Mouse (Mus musculus) lung, embryonic 15.5 days (tissue): ENCODE measurements at regions not wholly inside any gene's neighbourhood (a gene's known extent, or its start where the extent isn't known, plus 50 kb on each side); places are given as distances from the start of the nearest gene placed in this dataset.

Experiments
- ATAC-seq: fragments of 200-750 bp; cut with Nextera tagmentation; 2 replicates; pipeline ENCODE4 v1.8.0; 2017; ENCODE audit warnings: moderate number of reproducible peaks, borderline replicate concordance; ENCODE audit not compliant: low FRiP score, low TSS enrichment; ENCODE audit errors: extremely low read depth
- H3K27ac ChIP-seq: fragments of 300-500 bp; sonication (generic); 2 replicates; pipeline ENCODE4 v1.5.1; 2015; ENCODE audit warnings: moderate library complexity, mild to moderate bottlenecking, inconsistent platforms
- H3K27me3 ChIP-seq: fragments of 300-500 bp; sonication (generic); 2 replicates; pipeline ENCODE4 v1.6.1; 2015; ENCODE audit warnings: inconsistent platforms
- H3K36me3 ChIP-seq: fragments of 300-500 bp; sonication (generic); 2 replicates; pipeline ENCODE4 v1.6.1; 2015; ENCODE audit warnings: inconsistent platforms
- H3K4me1 ChIP-seq: fragments of 300-500 bp; sonication (generic); 2 replicates; pipeline ENCODE4 v1.6.1; 2015; ENCODE audit warnings: inconsistent platforms
- H3K4me2 ChIP-seq: fragments of 300-500 bp; sonication (generic); 2 replicates; pipeline ENCODE4 v1.6.1; 2015; ENCODE audit warnings: inconsistent platforms, mild to moderate bottlenecking, moderate library complexity
- H3K4me3 ChIP-seq: fragments of 300-500 bp; sonication (generic); 2 replicates; pipeline ENCODE4 v1.5.1; 2015; ENCODE audit warnings: mild to moderate bottlenecking, inconsistent platforms
- H3K9ac ChIP-seq: fragments of 300-500 bp; sonication (generic); 2 replicates; pipeline ENCODE4 v1.6.1; 2015; ENCODE audit warnings: inconsistent platforms
- H3K9me3 ChIP-seq: fragments of 300-500 bp; sonication (generic); 2 replicates; pipeline ENCODE4 v1.6.1; 2016; ENCODE audit warnings: inconsistent platforms
- WGBS: fragments of 180-500 bp; shearing (Covaris S2); methylation state at CpG from one replicate; pipeline ENCODE4 v1.1.7; 2015; 5-methylcytosine and 5-hydroxymethylcytosine counted together

GRCm38 (mm10) chr6:84268111-84268510 lies 259.7 kb downstream of the Dysf start:
- no peak for ATAC-seq
- Histone ChIP-seq H3K4me3 (no peak overlapping the region), H3K4me2 (no peak overlapping the region), H3K27me3 (no peaks in the 10 kb centered on the region), H3K27ac (no peak overlapping the region), H3K4me1 (peaks cover 5% of the 10 kb centered on the region), H3K9me3 (no peaks in the 10 kb centered on the region), H3K9ac (no peak overlapping the region), H3K36me3 (no peaks in the 10 kb centered on the region)
- WGBS, result 91% methylated on average over 4 of the region's 4 CpGs

GRCm38 (mm10) chr6:84267526-84267925 lies 259.1 kb downstream of the Dysf start:
- 69% methylated on average over 6 of the region's 6 CpGs for WGBS
- Histone ChIP-seq H3K4me3 (no peak overlapping the region), H3K9ac (no peak overlapping the region), H3K27ac (no peak overlapping the region), H3K9me3 (no peaks in the 10 kb centered on the region), H3K4me2 (no peak overlapping the region), H3K27me3 (no peaks in the 10 kb centered on the region), H3K36me3 (no peaks in the 10 kb centered on the region), H3K4me1 (peaks cover 5% of the 10 kb centered on the region)
- no peak for ATAC-seq

- Histone ChIP-seq H3K9me3 (no peaks in the 10 kb centered on the region), H3K9ac (no peak overlapping the region), H3K27me3 (no peaks in the 10 kb centered on the region), H3K36me3 (no peaks in the 10 kb centered on the region), H3K4me2 (no peak overlapping the region), H3K4me3 (no peak overlapping the region), H3K4me1 (peaks cover 5% of the 10 kb centered on the region), H3K27ac (no peak overlapping the region)
- WGBS, result 55% methylated on average over 13 of the region's 13 CpGs
- peak; percentile 29; the same call in 1 of the 2 replicates for ATAC-seq
Observed at GRCm38 (mm10) chr6:84266736-84267135, 258.3 kb downstream of the Dysf start.

GRCm38 (mm10) chr6:84264681-84265080 lies 256.3 kb downstream of the Dysf start:
- Histone ChIP-seq H3K27me3 (no peaks in the 10 kb centered on the region), H3K27ac (no peak overlapping the region), H3K9ac (no peak overlapping the region), H3K9me3 (no peaks in the 10 kb centered on the region), H3K36me3 (no peaks in the 10 kb centered on the region), H3K4me3 (no peak overlapping the region), H3K4me1 (no peaks in the 10 kb centered on the region), H3K4me2 (no peak overlapping the region)
- WGBS, result 75% methylated on average over 4 of the region's 4 CpGs
- no peak for ATAC-seq

GRCm38 (mm10) chr6:84263686-84264085 lies 255.3 kb downstream of the Dysf start:
- H3K27me3 ChIP-seq, result no peaks in the 10 kb centered on the region
- H3K36me3 ChIP-seq, result no peaks in the 10 kb centered on the region
- H3K4me2 ChIP-seq, result no peak overlapping the region
- H3K27ac ChIP-seq, result no peak overlapping the region
- no peak for ATAC-seq
- no peaks in the 10 kb centered on the region for H3K9me3 ChIP-seq
- 60% methylated on average over 2 of the region's 2 CpGs for WGBS
- no peak overlapping the region for H3K9ac ChIP-seq
- H3K4me1 ChIP-seq, result no peaks in the 10 kb centered on the region
- no peak overlapping the region for H3K4me3 ChIP-seq

- Histone ChIP-seq H3K36me3 (no peaks in the 10 kb centered on the region), H3K4me3 (no peak overlapping the region), H3K9me3 (no peaks in the 10 kb centered on the region), H3K9ac (no peak overlapping the region), H3K27me3 (no peaks in the 10 kb centered on the region), H3K4me1 (no peaks in the 10 kb centered on the region), H3K4me2 (no peak overlapping the region), H3K27ac (no peak overlapping the region)
- WGBS, result 29% methylated on average over 6 of the region's 6 CpGs
- ATAC-seq, result no peak
Observed at GRCm38 (mm10) chr6:84262766-84263165, 254.4 kb downstream of the Dysf start.

- H3K27ac ChIP-seq, result no peak overlapping the region
- no peak overlapping the region for H3K9ac ChIP-seq
- H3K4me1 ChIP-seq, result no peaks in the 10 kb centered on the region
- WGBS, result 80% methylated on average over 3 of the region's 3 CpGs
- H3K36me3 ChIP-seq, result no peaks in the 10 kb centered on the region
- H3K4me2 ChIP-seq, result no peak overlapping the region
- H3K9me3 ChIP-seq, result no peaks in the 10 kb centered on the region
- ATAC-seq, result no peak
- no peaks in the 10 kb centered on the region for H3K27me3 ChIP-seq
- H3K4me3 ChIP-seq, result no peak overlapping the region
Observed at GRCm38 (mm10) chr6:84261483-84261882, 253.1 kb downstream of the Dysf start.
